Mouse (Mus musculus) sigmoid colon, adult 10 weeks (tissue): ENCODE measurements around the gene Zbed6. TPM values are rescaled to one million over a fixed set of nuclear protein-coding genes. Genes with fewer than 3 reads are reported as not detected.

ENCODE experiments used
- polyA plus RNA-seq: library from polyadenylated mRNA; stranded (reverse); fragments of 350-450 nt; fragmentation: Illumina TruSeq; extraction: RNeasy Lipid Tissue Mini Kit (QIAGEN cat#74804); gene quantifications from one replicate; pipeline ENCODE4 v1.2.3, GENCODE M21; 2014; ENCODE audit warnings: low read depth, low replicate concordance

Gene Zbed6
- polyA plus RNA-seq = 32.7 TPM

DNA sequence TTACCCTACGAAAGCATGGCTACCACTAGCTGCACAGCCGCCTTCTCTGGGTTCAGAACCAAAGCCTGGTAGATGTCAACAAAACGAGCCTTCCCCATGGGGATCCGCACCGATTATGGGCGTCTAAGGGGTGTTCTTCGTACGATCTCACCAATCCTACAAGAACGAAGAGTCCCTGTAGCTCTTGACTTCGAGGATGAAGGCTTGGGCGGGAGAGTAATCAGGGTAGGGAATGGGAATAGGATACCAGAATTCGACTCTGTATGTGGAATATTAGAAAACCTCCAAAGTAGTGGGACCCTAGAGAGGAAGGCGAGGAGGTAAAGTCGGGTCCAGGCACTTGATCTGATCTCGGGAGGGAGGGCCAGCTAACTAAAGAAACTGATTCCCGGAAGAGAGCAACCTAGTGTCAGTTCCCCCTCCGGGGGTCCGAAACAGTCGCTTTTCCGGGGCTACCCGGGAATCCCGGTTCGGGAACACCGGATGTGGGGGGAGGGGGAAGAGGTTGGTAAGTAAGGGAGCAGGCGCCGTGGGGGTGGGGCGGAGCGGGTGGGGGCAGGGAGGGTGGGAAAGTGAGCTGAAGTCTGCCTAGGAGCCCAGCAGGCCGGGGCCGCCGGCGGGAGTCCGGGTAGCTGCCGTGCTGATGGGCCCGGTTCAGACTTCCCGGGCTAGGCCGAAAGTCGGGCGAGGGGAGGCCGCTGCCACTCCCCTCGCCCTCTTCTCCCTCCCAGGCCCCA is at the start of gene Zbed6:
Gene Zbed6 (minus strand): TSS at position 420 of the 737 bp plus-strand sequence.

DNA sequence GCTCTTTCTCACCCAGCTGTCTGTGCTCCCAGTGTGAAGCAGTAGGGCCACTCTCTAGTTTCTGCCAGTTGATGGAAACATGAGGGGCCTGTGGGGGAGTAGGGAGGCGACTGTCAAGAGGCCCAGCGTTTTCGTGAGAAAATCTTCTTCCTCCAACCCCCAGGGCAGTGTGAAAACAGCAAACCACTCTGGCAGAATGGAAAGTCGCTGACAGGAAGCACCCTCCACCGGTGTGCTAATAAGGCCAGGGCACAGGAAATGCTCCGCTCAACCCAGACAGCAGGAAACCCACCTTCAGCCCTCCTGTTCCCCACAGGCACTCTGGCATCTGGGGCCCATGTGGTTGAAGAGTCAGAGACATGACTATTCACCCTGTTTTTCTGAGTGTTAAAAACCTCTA is 29.2 kb upstream of the Zbed6 start, which contains the start of gene Lax1:
Gene Lax1 (minus strand): TSS at position 212 of the 400 bp plus-strand sequence.

DNA sequence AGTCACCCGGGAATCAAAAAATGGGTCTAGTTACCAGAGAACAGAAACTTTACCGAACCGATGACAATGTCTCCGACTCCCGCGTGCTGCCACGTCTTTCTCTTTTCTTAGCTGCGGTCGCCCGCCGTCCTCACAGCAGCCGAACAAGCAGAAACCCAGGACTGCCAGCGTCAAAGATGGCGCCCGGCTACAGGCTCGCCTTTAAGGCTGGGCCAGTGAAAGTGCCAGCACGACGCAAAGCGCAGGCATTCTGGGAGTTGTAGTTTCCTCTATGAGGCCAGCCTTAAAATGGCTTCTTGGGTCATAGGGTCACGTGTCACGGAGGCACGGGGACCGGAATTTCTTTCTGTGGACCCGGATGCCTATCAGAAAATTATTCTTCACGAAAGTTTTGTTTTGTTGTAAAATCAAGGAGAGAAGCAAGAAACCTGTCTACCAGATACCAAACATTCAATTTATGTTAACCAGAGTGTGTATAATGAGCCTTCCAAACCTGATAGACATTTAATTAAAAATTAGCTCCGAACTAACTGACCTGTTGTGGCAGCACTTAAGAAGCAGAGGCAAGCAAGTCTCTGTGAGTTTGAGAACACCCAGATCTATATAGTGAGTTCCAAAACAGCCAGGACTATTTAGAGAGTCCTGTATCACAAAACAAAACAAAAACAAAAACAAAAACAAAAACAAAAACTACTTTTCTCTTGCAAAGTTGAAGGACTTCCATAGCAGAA is 683 bp upstream of the Zbed6 start, which contains the start of gene Gm38394:
Gene Gm38394 (minus strand): TSS at position 116 of the 731 bp plus-strand sequence.

DNA sequence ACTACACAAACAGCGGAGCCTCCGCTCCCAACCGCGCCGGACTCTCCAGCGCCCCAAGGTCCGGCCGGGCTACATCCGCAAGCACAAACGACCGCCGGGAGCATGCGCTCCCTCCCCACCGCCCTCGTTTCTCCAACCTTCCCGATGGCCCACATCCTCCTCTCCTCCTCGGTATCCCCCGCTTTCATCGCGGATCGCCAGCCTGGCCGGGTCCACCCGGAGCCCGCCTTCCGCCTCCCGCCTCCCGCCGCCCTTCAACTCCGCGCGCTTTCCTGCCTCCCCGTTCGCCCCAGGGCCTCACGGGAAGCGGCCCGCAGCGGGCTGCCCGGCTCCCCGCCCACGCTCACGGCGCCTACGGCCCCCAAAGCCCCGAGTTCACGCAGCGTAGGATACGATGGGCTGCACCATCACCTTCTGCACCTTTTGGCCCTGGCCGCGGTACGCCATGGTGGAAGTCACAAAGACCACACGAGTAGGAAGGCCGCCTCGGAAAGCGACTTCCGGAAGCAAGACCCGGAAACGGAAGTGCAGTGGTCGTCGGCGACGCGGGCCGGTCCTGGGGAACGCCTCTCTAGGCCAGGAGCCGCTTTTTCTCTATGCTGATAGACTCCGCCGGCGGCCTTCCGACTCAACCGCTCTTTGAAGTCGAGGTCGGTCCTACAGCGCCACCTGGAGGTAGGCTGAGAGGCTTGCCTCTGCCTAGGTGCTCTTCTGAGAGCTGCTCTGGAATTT is 50.7 kb downstream of the Zbed6 start, which contains the start of gene Snrpe:
Gene Snrpe (minus strand): TSS at position 521 of the 732 bp plus-strand sequence.

Other genes starting within 250 kb of the Zbed6 start
- 3.3 TPM for gene Sox13, start 236.5 kb downstream of the Zbed6 start, polyA plus RNA-seq
- gene Snrpe, start 50.6 kb downstream of the Zbed6 start, polyA plus RNA-seq = 484 TPM
- gene Gm38394, start 433 bp upstream of the Zbed6 start, polyA plus RNA-seq = 34.3 TPM
- gene Lax1, start 29.2 kb upstream of the Zbed6 start, polyA plus RNA-seq = 3.5 TPM
- 56.7 TPM for gene Atp2b4, start 140.2 kb upstream of the Zbed6 start, polyA plus RNA-seq
- gene Optc, start 247.1 kb upstream of the Zbed6 start, polyA plus RNA-seq = 4.4 TPM